Mouse (Mus musculus) urinary bladder, postnatal 25 days (tissue): ENCODE measurements around the gene Dtx1.

Source experiments
- DNase-seq: peaks from one replicate; pipeline ENCODE4 v3.0.0; 2022; ENCODE audit warnings: low spot score

Dtx1 gene

GRCm38 (mm10) chr5:120677516-120677915 lies 34.2 kb downstream of the Dtx1 start:
- no peak for DNase-seq

- no peak for DNase-seq
These were observed 37.2 kb downstream of the Dtx1 start for GRCm38 (mm10) chr5:120674229-120675145.

GRCm38 (mm10) chr5:120673626-120674025 lies 38.1 kb downstream of the Dtx1 start:
- peak; percentile 63 for DNase-seq

- no peak for DNase-seq
These were observed 39.9 kb downstream of the Dtx1 start for GRCm38 (mm10) chr5:120671865-120672264.

GRCm38 (mm10) chr5:120670132-120670531 lies 41.6 kb downstream of the Dtx1 start:
- no peak for DNase-seq

- no peak for DNase-seq
These were observed 43.0 kb downstream of the Dtx1 start for GRCm38 (mm10) chr5:120668761-120669160.

GRCm38 (mm10) chr5:120664888-120665287 lies 46.8 kb downstream of the Dtx1 start:
- DNase-seq, result no peak

- DNase-seq, result no peak
These were observed 50.9 kb downstream of the Dtx1 start for GRCm38 (mm10) chr5:120660816-120661215.

- DNase-seq, result no peak
These were observed 55.4 kb downstream of the Dtx1 start for GRCm38 (mm10) chr5:120656281-120656751.

GRCm38 (mm10) chr5:120653873-120654272 lies 57.9 kb downstream of the Dtx1 start:
- no peak for DNase-seq

- DNase-seq, result no peak
These were observed 58.6 kb downstream of the Dtx1 start for GRCm38 (mm10) chr5:120652915-120653701.

- DNase-seq, result no peak
These were observed 60.5 kb downstream of the Dtx1 start for GRCm38 (mm10) chr5:120651230-120651629.

GRCm38 (mm10) chr5:120649938-120650337 lies 61.8 kb downstream of the Dtx1 start:
- no peak for DNase-seq

GRCm38 (mm10) chr5:120649374-120649933 lies 62.3 kb downstream of the Dtx1 start:
- DNase-seq, result no peak

- DNase-seq, result no peak
These were observed 63.0 kb downstream of the Dtx1 start, which contains the start of gene Rasal1 for GRCm38 (mm10) chr5:120648569-120649373. Gene Rasal1 (plus strand): TSS chr5:120648812.

GRCm38 (mm10) chr5:120647814-120648491 lies 63.8 kb downstream of the Dtx1 start:
- no peak for DNase-seq

- DNase-seq, result no peak
These were observed 64.4 kb downstream of the Dtx1 start for GRCm38 (mm10) chr5:120647361-120647760.

GRCm38 (mm10) chr5:120645851-120646250 lies 65.9 kb downstream of the Dtx1 start:
- DNase-seq, result no peak

- DNase-seq, result no peak
These were observed 67.5 kb downstream of the Dtx1 start for GRCm38 (mm10) chr5:120644227-120644626.

- no peak for DNase-seq
These were observed 68.2 kb downstream of the Dtx1 start for GRCm38 (mm10) chr5:120643365-120644085.
